Mouse (Mus musculus): Measurements from ENCODE around the gene Gcn1l1.
"Not testable (repeated sequence)": the region's sequence is repeated elsewhere in the genome, so short reads cannot be mapped to it uniquely, and the experiment has no call there.

The Gcn1l1 gene

DNA sequence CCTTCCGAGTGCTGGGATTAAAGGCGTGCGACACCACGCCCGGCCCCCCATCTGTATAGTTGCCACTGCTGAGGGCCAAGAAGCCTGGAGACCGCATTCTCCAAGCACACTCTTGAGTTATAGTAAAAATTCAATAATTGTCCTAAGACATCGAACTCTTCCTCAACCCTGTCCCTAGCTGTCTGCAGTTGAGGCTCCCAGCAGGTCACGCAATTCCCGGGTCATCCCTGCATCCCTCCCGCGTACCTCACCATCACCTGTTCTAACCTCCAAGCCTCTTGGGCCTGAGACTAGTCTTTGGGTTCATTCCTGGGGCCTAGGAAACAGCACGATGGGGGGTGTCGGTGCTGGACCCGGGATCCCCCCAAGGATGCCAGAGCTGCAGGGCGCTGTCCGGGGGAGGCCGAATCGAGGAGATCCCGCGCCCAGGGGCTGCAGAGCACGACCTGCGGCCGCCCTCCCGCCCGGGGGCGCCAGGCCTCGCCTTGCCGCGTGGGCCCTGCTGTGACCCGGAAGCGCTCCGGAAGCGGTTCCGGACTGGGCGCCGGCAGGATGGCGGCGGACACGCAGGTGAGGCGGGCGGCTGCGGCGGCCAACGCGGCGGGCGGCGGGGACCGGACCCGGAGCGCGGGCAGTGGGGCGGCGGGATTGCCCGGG, at the start of gene Gcn1l1:
TSS of gene Gcn1l1 (plus strand) at position 518 of the 657 bp plus-strand sequence.
- DNase-seq (ENCODE audit: low read depth, low spot score): peak; percentile 75

DNA sequence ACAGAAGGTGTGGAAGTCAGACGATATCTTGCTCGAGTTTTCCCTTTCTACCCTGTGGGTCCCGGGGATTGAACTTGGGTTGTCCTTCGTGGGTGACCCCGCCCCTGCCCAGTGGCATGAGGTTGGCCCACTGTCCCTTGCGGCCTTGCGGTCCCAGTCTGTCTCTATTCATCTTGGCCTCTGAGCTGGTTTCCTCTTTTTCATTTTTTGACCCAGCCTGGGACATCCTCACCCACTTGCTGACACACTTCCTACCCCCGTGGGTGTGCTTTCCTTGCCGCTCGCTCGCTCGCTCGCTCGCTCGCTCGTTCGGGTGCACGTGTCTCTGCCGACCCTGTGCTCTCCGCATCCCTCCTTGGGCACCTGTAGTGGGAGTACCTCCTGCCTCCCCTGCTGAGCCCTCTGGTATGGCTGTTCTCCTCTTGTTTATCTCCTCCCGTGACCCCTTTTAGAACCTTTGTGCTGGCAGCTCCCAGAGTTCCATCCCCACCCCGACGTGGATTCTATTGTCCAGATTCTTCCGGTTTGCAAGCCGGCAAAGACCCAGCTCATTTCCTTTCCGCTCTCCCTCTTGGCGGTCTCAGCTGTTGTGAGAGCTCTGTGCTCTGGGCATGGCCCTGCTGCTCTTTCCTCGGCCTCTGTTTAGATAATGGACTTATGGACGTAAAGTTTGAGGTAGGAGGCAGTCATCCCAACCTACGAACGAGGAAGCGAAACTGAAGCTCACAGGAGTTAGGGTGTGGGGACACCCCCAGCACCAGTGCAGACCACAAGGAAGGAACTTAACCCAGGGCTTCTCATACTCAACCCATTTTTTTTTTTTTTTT, 48.8 kb upstream of the Gcn1l1 start:
- DNase-seq (ENCODE audit: low read depth, low spot score): peak; percentile 96

- peak; percentile 76 for DNase-seq (ENCODE audit: low read depth, low spot score)
Measured at GRCm38 (mm10) chr5:115516908-115517307, 48.1 kb upstream of the Gcn1l1 start.

GRCm38 (mm10) chr5:115517501-115517900, 47.6 kb upstream of the Gcn1l1 start:
- no peak for DNase-seq (ENCODE audit: low read depth, low spot score)

- not testable (repeated sequence) for DNase-seq (ENCODE audit: low read depth, low spot score)
Measured at GRCm38 (mm10) chr5:115518214-115518613, 46.8 kb upstream of the Gcn1l1 start.

- no peak for DNase-seq (ENCODE audit: low read depth, low spot score)
Measured at GRCm38 (mm10) chr5:115520325-115520869, 44.7 kb upstream of the Gcn1l1 start.

DNA sequence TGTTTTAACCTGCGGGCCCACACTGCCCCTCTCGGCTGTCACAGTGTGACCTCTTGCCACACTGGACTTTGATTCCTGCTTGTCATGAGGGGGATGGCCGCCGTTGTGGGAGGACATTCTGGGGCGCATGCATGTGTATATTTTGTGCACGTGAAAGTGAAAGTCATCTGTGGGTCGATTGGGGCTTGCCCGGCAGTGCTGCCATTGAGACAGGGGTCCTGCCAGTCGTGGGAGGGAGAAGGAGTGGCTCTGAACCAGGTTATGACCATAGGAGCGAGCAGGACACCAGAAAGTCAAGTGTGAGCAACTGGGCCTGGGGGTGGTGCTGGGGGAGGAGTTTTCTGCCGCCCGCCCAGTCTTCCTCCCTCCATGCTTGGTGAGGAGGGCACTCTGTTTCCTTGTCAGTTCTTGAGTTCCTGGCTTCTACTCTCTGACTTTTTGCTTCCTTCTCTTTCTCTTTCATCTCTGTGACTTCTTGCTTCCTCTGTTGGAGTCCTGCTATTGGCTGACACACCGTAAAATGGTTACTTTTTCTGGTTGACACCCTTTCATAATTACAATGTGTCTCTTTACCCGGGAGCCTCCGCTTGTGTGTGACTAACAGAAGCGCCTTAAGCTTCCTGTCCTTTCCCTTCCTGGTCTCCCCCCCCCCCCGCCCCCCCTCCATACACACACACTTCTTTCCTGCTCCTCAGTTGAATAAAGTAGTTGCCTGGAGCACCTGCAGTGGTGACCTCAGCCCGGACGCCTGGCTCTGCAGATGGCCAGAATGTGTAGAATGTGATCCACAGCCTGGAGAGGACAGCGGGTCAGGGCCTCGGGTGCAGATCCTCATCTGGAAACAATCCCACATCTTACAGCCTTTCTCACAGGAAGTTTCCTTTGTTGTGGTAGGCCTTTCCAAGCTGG, 43.2 kb upstream of the Gcn1l1 start:
- DNase-seq (ENCODE audit: low read depth, low spot score): no peak

- no peak for DNase-seq (ENCODE audit: low read depth, low spot score)
Measured at GRCm38 (mm10) chr5:115522531-115522930, 42.5 kb upstream of the Gcn1l1 start.

- DNase-seq (ENCODE audit: low read depth, low spot score): no peak
Measured at GRCm38 (mm10) chr5:115522981-115523499, 42.0 kb upstream of the Gcn1l1 start.

- DNase-seq (ENCODE audit: low read depth, low spot score): peak; percentile 74
Measured at GRCm38 (mm10) chr5:115523971-115524370, 41.1 kb upstream of the Gcn1l1 start.

DNA sequence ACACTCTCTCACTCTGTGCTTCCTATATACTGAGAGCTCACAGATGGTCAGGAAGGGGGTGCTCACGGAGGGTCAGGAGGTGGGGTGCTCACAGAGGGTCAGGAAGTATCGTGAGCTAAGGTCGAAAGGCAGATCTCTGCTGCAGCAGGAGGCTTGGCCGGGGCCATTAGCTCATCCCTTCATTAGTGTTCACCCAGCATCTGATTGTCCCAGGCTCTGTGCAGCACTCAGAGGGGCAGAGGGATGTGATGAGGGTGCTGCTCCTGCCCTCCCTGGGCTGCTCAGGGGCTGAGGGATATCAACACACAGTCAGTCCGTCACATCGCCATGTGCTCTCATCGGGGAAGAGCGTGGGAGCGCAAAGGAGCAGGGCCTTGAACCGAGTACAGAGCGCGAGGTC, 40.6 kb upstream of the Gcn1l1 start:
- DNase-seq (ENCODE audit: low read depth, low spot score): no peak

- DNase-seq (ENCODE audit: low read depth, low spot score): no peak
Measured at GRCm38 (mm10) chr5:115525416-115525815, 39.6 kb upstream of the Gcn1l1 start.

- no peak for DNase-seq (ENCODE audit: low read depth, low spot score)
Measured at GRCm38 (mm10) chr5:115525943-115526342, 39.1 kb upstream of the Gcn1l1 start.

GRCm38 (mm10) chr5:115526456-115527202, 38.4 kb upstream of the Gcn1l1 start:
- no peak for DNase-seq (ENCODE audit: low read depth, low spot score)

- no peak for DNase-seq (ENCODE audit: low read depth, low spot score)
Measured at GRCm38 (mm10) chr5:115528128-115528527, 36.9 kb upstream of the Gcn1l1 start.

GRCm38 (mm10) chr5:115529364-115529741, 35.7 kb upstream of the Gcn1l1 start:
- DNase-seq (ENCODE audit: low read depth, low spot score): no peak

- no peak for DNase-seq (ENCODE audit: low read depth, low spot score)
Measured at GRCm38 (mm10) chr5:115529742-115530446, 35.2 kb upstream of the Gcn1l1 start.

- no peak for DNase-seq (ENCODE audit: low read depth, low spot score)
Measured at GRCm38 (mm10) chr5:115530447-115530809, 34.6 kb upstream of the Gcn1l1 start.

DNA sequence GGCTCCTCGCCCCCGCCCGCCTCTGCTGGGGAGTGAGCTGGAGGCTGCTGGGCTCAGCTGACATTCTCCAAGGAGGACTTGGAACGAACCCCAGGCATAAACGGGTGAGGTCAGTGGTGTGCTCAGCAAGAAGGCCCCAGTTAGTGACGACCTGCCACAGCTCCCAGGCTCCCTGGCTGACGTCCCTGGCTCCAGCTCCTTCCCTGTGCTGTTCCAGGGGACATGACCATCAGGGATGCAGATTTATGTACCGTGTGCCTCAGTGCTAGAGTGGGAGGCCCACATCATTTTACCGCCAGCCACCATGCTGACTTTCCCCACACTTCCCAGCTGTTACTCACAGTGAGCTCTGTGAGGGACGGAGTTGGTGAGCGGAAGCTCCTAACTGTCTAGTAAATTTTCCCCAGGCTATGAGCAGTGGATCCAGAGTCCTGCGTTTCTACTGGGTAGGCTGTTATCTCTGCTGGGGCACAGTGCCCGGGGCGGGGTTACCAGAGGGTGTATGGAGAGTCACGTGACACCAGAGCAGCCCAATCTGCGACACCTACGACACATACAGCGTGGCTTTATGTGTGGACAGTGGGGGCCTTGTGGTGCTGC, 33.3 kb upstream of the Gcn1l1 start:
- DNase-seq (ENCODE audit: low read depth, low spot score): no peak

GRCm38 (mm10) chr5:115534290-115534731, 30.7 kb upstream of the Gcn1l1 start:
- DNase-seq (ENCODE audit: low read depth, low spot score): peak; percentile 57

Measured in R1 (cell line).